Mouse (Mus musculus) C2C12 (cell line): ENCODE measurements at regions not wholly inside any gene's neighbourhood (a gene's known extent, or its start where the extent isn't known, plus 50 kb on each side); places are given as distances from the start of the nearest gene placed in this dataset.

Source experiments
- CEBPB ChIP-seq: IDR thresholded peaks from one replicate; pipeline ENCODE4 v1.6.1; 2011; ENCODE audit warnings: low read depth, mild to moderate bottlenecking, control low read depth, moderate library complexity
- CTCF ChIP-seq: IDR thresholded peaks from one replicate; pipeline ENCODE4 v1.5.1; 2011; ENCODE audit not compliant: control insufficient read depth, insufficient read depth, insufficient read length
- FOSL1 ChIP-seq: IDR thresholded peaks from one replicate; pipeline ENCODE4 v1.8.0; 2011; ENCODE audit warnings: mild to moderate bottlenecking, low read length; ENCODE audit not compliant: poor library complexity, insufficient read depth, severe bottlenecking
- MAX ChIP-seq: IDR thresholded peaks from one replicate; pipeline ENCODE4 v1.6.1; 2011; ENCODE audit warnings: mild to moderate bottlenecking, control low read depth
- MYOD1 ChIP-seq: IDR thresholded peaks from one replicate; pipeline ENCODE4 v1.6.1; 2011; ENCODE audit warnings: low read depth; ENCODE audit not compliant: control insufficient read depth, insufficient read length
- MYOG ChIP-seq: IDR thresholded peaks from one replicate; pipeline ENCODE4 v1.6.1; 2011; ENCODE audit not compliant: control insufficient read depth, insufficient read length; ENCODE audit errors: extremely low read depth
- USF1 ChIP-seq: IDR thresholded peaks from one replicate; pipeline ENCODE4 v1.6.1; 2011; ENCODE audit warnings: low read depth, mild to moderate bottlenecking, control low read depth, moderate library complexity

DNA sequence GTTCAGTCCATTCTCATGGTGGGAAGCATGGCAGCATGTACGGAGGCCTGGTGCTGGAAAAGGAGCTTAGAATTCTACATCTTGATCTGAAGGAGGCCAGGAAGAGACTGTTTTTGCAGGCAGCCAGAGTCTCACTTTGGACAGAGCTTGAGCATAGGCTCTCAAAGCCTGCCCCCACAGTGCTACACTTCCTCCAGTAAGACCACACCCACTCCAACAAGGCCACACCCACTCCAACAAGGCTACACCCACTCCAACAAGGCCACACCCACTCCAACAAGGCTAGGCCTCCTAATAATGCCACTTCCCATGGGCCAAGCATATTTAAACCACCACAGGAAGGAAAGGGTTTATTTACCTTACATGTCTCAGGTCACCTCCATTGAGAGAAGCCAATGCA, 121.0 kb downstream of the Dyrk2 start:
- TF ChIP-seq CTCF = no peak
- no peak for TF ChIP-seq MYOG
- TF ChIP-seq MAX = no peak
- no peak for TF ChIP-seq MYOD1
- no peak for TF ChIP-seq CEBPB
- TF ChIP-seq USF1 = no peak
- no peak for TF ChIP-seq FOSL1
